In genomic region chr4:149277571-149277970, GRCm38 (mm10) we compare ENCODE assay signal across 8 mouse cellular contexts. TPM values are rescaled to one million over a fixed set of nuclear protein-coding genes. Genes with fewer than 3 reads are reported as not detected.
DNase-seq lines count a peak whose midpoint lies in the region; ATAC-seq and TF ChIP-seq lines count a peak whose summit lies in the region.

No protein-coding gene starts in this region.

- peak overlapping the region; percentile 62 for H3K4me2 ChIP-seq in heart, embryonic 16.5 days (ENCODE audit: low read depth, low read length)

- ATAC-seq in heart, embryonic 16.5 days (replicated peaks; ENCODE audit: extremely low read depth, insufficient read depth, low FRiP score): peak; percentile 86

- WGBS in heart, embryonic 16.5 days: 25% methylated on average over 4 of the region's 4 CpGs

- H3K4me3 ChIP-seq in gastrocnemius, adult 2 months: peak overlapping the region; percentile 55
- H3K4me3 ChIP-seq in heart, embryonic 16.5 days (ENCODE audit: low read length): peak overlapping the region; percentile 35

- TF ChIP-seq CTCF in gastrocnemius, adult 2 months (IDR thresholded peaks at IDR 0.05): no peak

- intact Hi-C loops in gastrocnemius, adult 2 months (cut with DNase I): loop anchor here (2.0 kb wide), 1 partner anchor 29 kb away; the partner anchor contains the start of gene Kif1b

- peak overlapping the region; percentile 83 for H3K27ac ChIP-seq in gastrocnemius, adult 2 months
- peak overlapping the region; percentile 65 for H3K27ac ChIP-seq in heart, embryonic 16.5 days (ENCODE audit: low read length)

- H3K9me3 ChIP-seq in heart, embryonic 16.5 days (replicated peaks; ENCODE audit: control insufficient read depth, low read length): 0 out of 2 replicates have a peak, but pooled peaks cover 2% of the 10 kb centered on the region

- H3K4me1 ChIP-seq in heart, embryonic 16.5 days (ENCODE audit: control insufficient read depth, insufficient read depth, low read length): peaks cover 11% of the 10 kb centered on the region

- H3K36me3 ChIP-seq in heart, embryonic 16.5 days (ENCODE audit: control insufficient read depth, insufficient read depth): peaks cover 23% of the 10 kb centered on the region

- DNase-seq in gastrocnemius, adult 2 months: peak; percentile 41
- no peak for DNase-seq in gastrocnemius, adult 8-10 months (ENCODE audit: low spot score in 2 of 2)
- DNase-seq in embryo, embryonic 10 days (ENCODE audit: low spot score): peak; percentile 64
- DNase-seq in lung, postnatal 10 days: peak; percentile 59
- no peak for DNase-seq in urinary bladder, postnatal 25 days (ENCODE audit: low spot score)
- no peak for DNase-seq in frontal cortex, postnatal 10 days (ENCODE audit: low spot score in 2 of 2)
- no peak for DNase-seq in thymus, postnatal 4 days

- no peak overlapping the region for H3K9ac ChIP-seq in heart, embryonic 16.5 days (ENCODE audit: low read length)

- H3K27me3 ChIP-seq in heart, embryonic 16.5 days (ENCODE audit: control insufficient read depth, insufficient read depth, low read length): no peaks in the 10 kb centered on the region

RNA-seq across cellular contexts. Expression of gene Kif1b, which starts 29.9 kb away (rescaled TPM):
- total RNA-seq in gastrocnemius, adult 2 months (2021): 100 to 1,000 TPM; 256 to 358 TPM
- total RNA-seq in gastrocnemius, adult 8-10 months (2022): 100 to 1,000 TPM; 281 to 318 (median 297) TPM
- polyA plus RNA-seq in heart, embryonic 16.5 days (2015; fragmentation: Nextera tagmentation; extraction: Ambion mirVana): 39.8 and 47.5 TPM in 2 replicates

Comparison
In these comparisons a context has a peak if more than half of its experiments do, and no peak if none do; other contexts are left out.
1. DNase-seq: peak in gastrocnemius, adult 2 months (single experiment), embryo, embryonic 10 days (single experiment) and lung, postnatal 10 days (single experiment); none in gastrocnemius, adult 8-10 months (0 of 2), urinary bladder, postnatal 25 days (single experiment), frontal cortex, postnatal 10 days (0 of 2) and thymus, postnatal 4 days (single experiment).